ENCODE assay signal across 12 mouse cellular contexts in genomic region chr6:72729831-72730559, GRCm38 (mm10). TPM values are rescaled to one million over a fixed set of nuclear protein-coding genes. Genes with fewer than 3 reads are reported as not detected.
DNase-seq lines count a peak whose midpoint lies in the region; ATAC-seq lines count a peak whose summit lies in the region.
"Had no signal": no experiment of that assay in that cellular context is flagged by ENCODE, and none has a peak within 500 bp of the region (broad histone marks: within the 10 kb centered on the region; RNA-seq: fewer than 3 reads in every experiment).

No protein-coding gene starts in this region.

- 70% methylated on average over 14 of the region's 14 CpGs for WGBS in heart, embryonic 10.5 days
- WGBS in embryonic facial prominence, embryonic 12.5 days = 58% methylated on average over 14 of the region's 14 CpGs
- 31% methylated on average over 14 of the region's 14 CpGs for WGBS in hindbrain, embryonic 13.5 days
- 18% methylated on average over 14 of the region's 14 CpGs for WGBS in midbrain, embryonic 14.5 days

- H3K9ac ChIP-seq in embryonic facial prominence, embryonic 12.5 days = 0 out of 2 replicates have a peak overlapping the region, but pooled peaks have one; percentile 7
- H3K9ac ChIP-seq in hindbrain, embryonic 13.5 days = no peak overlapping the region
- no peak overlapping the region for H3K9ac ChIP-seq in midbrain, embryonic 14.5 days (replicated peaks; ENCODE audit: low read length)

- H3K27ac ChIP-seq in heart, embryonic 10.5 days = peak overlapping the region; percentile 52
- peak overlapping the region; percentile 58; the same call in 1 of the 2 replicates for H3K27ac ChIP-seq in embryonic facial prominence, embryonic 12.5 days
- H3K27ac ChIP-seq in hindbrain, embryonic 13.5 days = peak overlapping the region; percentile 53
- peak overlapping the region; percentile 49 for H3K27ac ChIP-seq in midbrain, embryonic 14.5 days (replicated peaks; ENCODE audit: low read depth, low read length)

- H3K9me3 ChIP-seq in heart, embryonic 10.5 days = peaks cover 3% of the 10 kb centered on the region; the same call in 1 of the 2 replicates
- 0 out of 2 replicates have a peak, but pooled peaks cover 4% of the 10 kb centered on the region for H3K9me3 ChIP-seq in embryonic facial prominence, embryonic 12.5 days
- H3K9me3 ChIP-seq in hindbrain, embryonic 13.5 days = no peaks in the 10 kb centered on the region
- H3K9me3 ChIP-seq in midbrain, embryonic 14.5 days (ENCODE audit: control insufficient read depth, low read length) = no peaks in the 10 kb centered on the region

- no peak overlapping the region for H3K4me2 ChIP-seq in embryonic facial prominence, embryonic 12.5 days (replicated peaks)
- H3K4me2 ChIP-seq in hindbrain, embryonic 13.5 days = no peak overlapping the region
- H3K4me2 ChIP-seq in midbrain, embryonic 14.5 days (ENCODE audit: low read length) = no peak overlapping the region
- H3K4me2 ChIP-seq: liver, embryonic 11.5 days had no signal

- intact Hi-C loops in heart, postnatal 14 days (cut with DNase I) = no loop called here

- H3K4me3 ChIP-seq in heart, embryonic 10.5 days = no peak overlapping the region
- H3K4me3 ChIP-seq in embryonic facial prominence, embryonic 12.5 days = no peak overlapping the region
- H3K4me3 ChIP-seq in hindbrain, embryonic 13.5 days = no peak overlapping the region
- no peak overlapping the region for H3K4me3 ChIP-seq in midbrain, embryonic 14.5 days (replicated peaks; ENCODE audit: low read depth, low read length)

- H3K27me3 ChIP-seq in heart, embryonic 10.5 days (ENCODE audit: insufficient read depth, poor library complexity, severe bottlenecking) = no peaks in the 10 kb centered on the region
- no peaks in the 10 kb centered on the region for H3K27me3 ChIP-seq in embryonic facial prominence, embryonic 12.5 days
- no peaks in the 10 kb centered on the region for H3K27me3 ChIP-seq in hindbrain, embryonic 13.5 days
- no peaks in the 10 kb centered on the region for H3K27me3 ChIP-seq in midbrain, embryonic 14.5 days (ENCODE audit: control insufficient read depth, insufficient read depth, low read length)

- H3K36me3 ChIP-seq in heart, embryonic 10.5 days = peaks cover 8% of the 10 kb centered on the region; the same call in 1 of the 2 replicates
- no peaks in the 10 kb centered on the region for H3K36me3 ChIP-seq in embryonic facial prominence, embryonic 12.5 days
- no peaks in the 10 kb centered on the region for H3K36me3 ChIP-seq in hindbrain, embryonic 13.5 days
- H3K36me3 ChIP-seq in midbrain, embryonic 14.5 days (ENCODE audit: control insufficient read depth, insufficient read depth, low read length) = no peaks in the 10 kb centered on the region

- DNase-seq in heart, embryonic 10.5 days (ENCODE audit: low spot score) = no peak
- no peak for DNase-seq in heart, postnatal 14 days
- DNase-seq in midbrain, embryonic 14.5 days = no peak
- no peak for DNase-seq in gastrocnemius, adult 8-10 months (ENCODE audit: low spot score in 2 of 2)
- no peak for DNase-seq in adrenal gland, postnatal 36 days
- no peak for DNase-seq in spleen, postnatal 14 days (ENCODE audit: low spot score in 2 of 2)
- DNase-seq: heart, postnatal 4 days; right cerebral cortex, adult 18-20 months had no signal

- peaks cover 27% of the 10 kb centered on the region for H3K4me1 ChIP-seq in heart, embryonic 10.5 days
- peaks cover 50% of the 10 kb centered on the region for H3K4me1 ChIP-seq in embryonic facial prominence, embryonic 12.5 days
- H3K4me1 ChIP-seq in hindbrain, embryonic 13.5 days (replicated peaks) = peaks cover 52% of the 10 kb centered on the region
- H3K4me1 ChIP-seq in midbrain, embryonic 14.5 days (ENCODE audit: control insufficient read depth, insufficient read depth, low read length) = peaks cover 25% of the 10 kb centered on the region

- ATAC-seq in embryonic facial prominence, embryonic 12.5 days (ENCODE audit: insufficient number of reproducible peaks, insufficient read depth, low FRiP score, low TSS enrichment) = 0 out of 2 replicates have a peak, but pooled peaks have one; percentile 8
- ATAC-seq in hindbrain, embryonic 13.5 days (ENCODE audit: low FRiP score) = peak; percentile 12; the same call in 1 of the 2 replicates
- ATAC-seq in midbrain, embryonic 14.5 days (ENCODE audit: low FRiP score, low TSS enrichment) = no peak; the same call in none of the 2 replicates
- ATAC-seq: activated CD4-positive, CD25-positive, alpha-beta regulatory T cell, adult 4 months had no signal

RNA-seq across cellular contexts. Expression of gene Tcf7l1, which starts 59.1 kb away (rescaled TPM):
- polyA plus RNA-seq in heart, embryonic 10.5 days (2016; fragmentation: Nextera tagmentation; extraction: Ambion mirVana) = 14.7 and 25.9 TPM in 2 replicates
- total RNA-seq in heart, postnatal 14 days (2021) = 10 to 100 TPM; 15.0 to 17.8 TPM
- polyA plus RNA-seq in embryonic facial prominence, embryonic 12.5 days (2016; fragmentation: Nextera tagmentation; extraction: Ambion mirVana) = 50.2 and 53.1 TPM in 2 replicates
- 7.4 and 8.0 TPM in 2 replicates for polyA plus RNA-seq in hindbrain, embryonic 13.5 days (2015; fragmentation: Nextera tagmentation; extraction: Ambion mirVana)
- 4.1 and 7.8 TPM in 2 replicates for polyA plus RNA-seq in midbrain, embryonic 14.5 days (2014; fragmentation: Nextera tagmentation; extraction: Ambion mirVana)
- 1 to 10 TPM; 3.0 to 5.0 (median 4.2) TPM for total RNA-seq in gastrocnemius, adult 8-10 months (2022)
- total RNA-seq in adrenal gland, postnatal 36 days (2021) = 10 to 100 TPM; 12.3 to 14.7 TPM
